Comparison of ENCODE assay signal across 15 mouse cellular contexts in genomic region chr1:187124967-187125366, GRCm38 (mm10).
"Had no signal": no experiment of that assay in that cellular context is flagged by ENCODE, and none has a peak within 500 bp of the region (broad histone marks: within the 10 kb centered on the region; RNA-seq: fewer than 3 reads in every experiment).

No protein-coding gene starts in this region.

- DNase-seq: kidney, adult 18-20 months; kidney, adult 9 months; kidney, postnatal 14 days; kidney, postnatal 4 days; liver, embryonic 13.5 days; lung, adult 2 months; lung, postnatal 10 days; thymus, adult 18-20 months; thymus, postnatal 36 days had no signal

- H3K4me3 ChIP-seq: liver, embryonic 13.5 days; midbrain, embryonic 12.5 days; midbrain, embryonic 15.5 days; neural tube, embryonic 12.5 days; neural tube, embryonic 15.5 days had no signal

- H3K27ac ChIP-seq: liver, embryonic 13.5 days; macrophage; midbrain, embryonic 12.5 days; midbrain, embryonic 15.5 days; neural tube, embryonic 12.5 days; neural tube, embryonic 15.5 days; stomach, postnatal 0 days had no signal
